Mouse (Mus musculus) forebrain, embryonic 11.5 days (tissue): ENCODE measurements at regions not wholly inside any gene's neighbourhood (a gene's known extent, or its start where the extent isn't known, plus 50 kb on each side); places are given as distances from the start of the nearest gene placed in this dataset.

ENCODE experiments used
- ATAC-seq: fragments of 200-750 bp; cut with Nextera tagmentation; replicated peaks from 2 replicates; pipeline ENCODE4 v1.8.0; 2017; ENCODE audit warnings: moderate TSS enrichment; ENCODE audit not compliant: low FRiP score
- DNase-seq: peaks from one replicate; pipeline ENCODE4 v3.0.0-alpha.2; 2017; ENCODE audit warnings: low spot score
- H3K27ac ChIP-seq: fragments of 300-500 bp; sonication (generic); 2 replicates; pipeline ENCODE4 v1.5.1; 2014; ENCODE audit warnings: low read depth, low read length
- H3K27me3 ChIP-seq: fragments of 300-500 bp; sonication (generic); 2 replicates; pipeline ENCODE4 v1.6.1; 2014; ENCODE audit warnings: mild to moderate bottlenecking, low read length, mixed read lengths; ENCODE audit not compliant: control insufficient read depth, insufficient read depth
- H3K36me3 ChIP-seq: fragments of 300-500 bp; sonication (generic); 2 replicates; pipeline ENCODE4 v1.6.1; 2014; ENCODE audit warnings: mild to moderate bottlenecking, low read length, moderate library complexity, mixed read lengths; ENCODE audit not compliant: control insufficient read depth, insufficient read depth
- H3K4me1 ChIP-seq: fragments of 300-500 bp; sonication (generic); replicated peaks from 2 replicates; pipeline ENCODE4 v1.6.1; 2014; ENCODE audit warnings: low read length, mixed read lengths; ENCODE audit not compliant: control insufficient read depth, insufficient read depth
- H3K4me2 ChIP-seq: fragments of 300-500 bp; sonication (generic); 2 replicates; pipeline ENCODE4 v1.6.1; 2014; ENCODE audit warnings: low read depth, mild to moderate bottlenecking, low read length, moderate library complexity, mixed read lengths; ENCODE audit not compliant: severe bottlenecking
- H3K4me3 ChIP-seq: fragments of 300-500 bp; sonication (generic); 2 replicates; pipeline ENCODE4 v1.5.1; 2014; ENCODE audit warnings: low read depth, low read length
- H3K9ac ChIP-seq: fragments of 300-500 bp; sonication (generic); 2 replicates; pipeline ENCODE4 v1.6.1; 2014; ENCODE audit warnings: low read length
- H3K9me3 ChIP-seq: fragments of 300-500 bp; sonication (generic); 2 replicates; pipeline ENCODE4 v1.6.1; 2016; ENCODE audit warnings: low read length, mixed read lengths; ENCODE audit not compliant: control insufficient read depth
- WGBS: fragments of 180-500 bp; shearing (Covaris S2); extraction: QIAGEN DNeasy Blood & Tissue Kit; methylation state at CpG from one replicate; pipeline ENCODE4 v1.1.7; 2014; 5-methylcytosine and 5-hydroxymethylcytosine counted together

- ATAC-seq (no peak), DNase-seq (no peak)
- no peaks in the 10 kb centered on the region for H3K36me3 ChIP-seq
- no peak overlapping the region for H3K4me3 ChIP-seq
- no peak overlapping the region for H3K4me2 ChIP-seq
- H3K9ac ChIP-seq = no peak overlapping the region
- no peak overlapping the region for H3K27ac ChIP-seq
- H3K9me3 ChIP-seq = no peaks in the 10 kb centered on the region
- H3K27me3 ChIP-seq = no peaks in the 10 kb centered on the region
- H3K4me1 ChIP-seq = no peaks in the 10 kb centered on the region
- WGBS = 91% methylated on average over 8 of the region's 8 CpGs
Measured at GRCm38 (mm10) chr7:36829710-36830109, 131.8 kb downstream of the Tshz3 start.

DNA sequence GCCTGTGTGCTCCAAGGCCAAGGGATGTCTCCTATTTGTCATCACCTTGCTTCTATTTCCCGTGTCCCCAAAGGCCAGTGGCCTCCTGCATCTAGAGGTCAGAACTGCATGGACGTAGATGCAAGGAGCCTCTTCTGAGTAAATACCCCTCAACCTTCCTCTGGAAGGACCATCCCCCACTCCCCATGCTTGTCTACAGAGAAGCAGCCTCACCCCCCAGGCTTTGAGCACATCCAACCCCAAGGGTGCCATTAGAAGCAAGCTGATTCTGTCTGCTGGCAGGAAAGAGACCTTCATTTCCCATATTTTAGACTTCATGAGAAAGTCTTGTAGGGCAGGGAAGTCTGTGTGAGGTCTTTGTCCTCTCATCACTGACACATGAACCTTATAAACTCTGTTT lies 132.2 kb downstream of the Tshz3 start:
- Histone ChIP-seq H3K4me2 (no peak overlapping the region), H3K27ac (no peak overlapping the region), H3K36me3 (no peaks in the 10 kb centered on the region), H3K9ac (no peak overlapping the region), H3K4me1 (no peaks in the 10 kb centered on the region), H3K4me3 (no peak overlapping the region), H3K27me3 (no peaks in the 10 kb centered on the region), H3K9me3 (no peaks in the 10 kb centered on the region)
- no peak for ATAC-seq
- no peak for DNase-seq
- 77% methylated on average over 2 of the region's 2 CpGs for WGBS

- H3K27me3 ChIP-seq = no peaks in the 10 kb centered on the region
- H3K9me3 ChIP-seq = no peaks in the 10 kb centered on the region
- H3K4me2 ChIP-seq = no peak overlapping the region
- DNase-seq (no peak), ATAC-seq (no peak)
- peaks cover 4% of the 10 kb centered on the region for H3K4me1 ChIP-seq
- no peak overlapping the region for H3K9ac ChIP-seq
- no peaks in the 10 kb centered on the region for H3K36me3 ChIP-seq
- no peak overlapping the region for H3K27ac ChIP-seq
- H3K4me3 ChIP-seq = no peak overlapping the region
- WGBS = 81% methylated on average over 2 of the region's 2 CpGs
Measured at GRCm38 (mm10) chr7:36848279-36848678, 150.4 kb downstream of the Tshz3 start.

DNA sequence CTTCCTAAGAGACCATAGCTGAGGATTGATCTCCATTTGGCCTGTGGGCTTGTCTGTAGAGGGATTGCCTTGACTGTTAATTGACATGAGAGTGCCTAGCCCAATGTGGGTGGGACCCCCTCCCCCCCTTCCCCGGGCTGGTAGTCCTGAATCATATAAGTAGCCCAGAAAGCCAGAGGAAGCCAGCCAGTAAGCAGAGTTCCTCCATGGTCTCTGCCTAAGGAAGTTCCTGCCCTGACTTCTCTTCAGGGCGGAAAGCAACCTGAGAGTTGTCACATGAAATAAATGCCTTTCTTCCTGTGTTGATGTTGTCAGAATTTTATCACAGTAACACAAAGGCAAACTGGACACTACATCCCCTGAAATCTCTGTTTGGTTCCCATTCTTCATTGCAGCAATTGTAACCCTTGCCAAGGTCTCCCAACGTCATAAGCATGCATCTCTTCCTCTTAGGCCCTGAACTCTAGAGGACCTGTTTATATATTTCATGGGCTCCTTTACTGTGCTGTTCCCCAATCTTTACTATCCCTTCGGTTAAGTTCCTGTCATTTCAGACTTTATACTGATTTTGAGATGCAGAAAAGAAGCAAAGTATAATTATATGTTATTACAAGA lies 153.5 kb downstream of the Tshz3 start:
- H3K27ac ChIP-seq = no peak overlapping the region
- no peak overlapping the region; the same call in 1 of the 2 replicates for H3K9ac ChIP-seq
- DNase-seq = no peak
- no peak overlapping the region for H3K4me3 ChIP-seq
- peaks cover 4% of the 10 kb centered on the region for H3K4me1 ChIP-seq
- no peaks in the 10 kb centered on the region for H3K36me3 ChIP-seq
- H3K4me2 ChIP-seq = no peak overlapping the region
- H3K9me3 ChIP-seq = no peaks in the 10 kb centered on the region
- H3K27me3 ChIP-seq = no peaks in the 10 kb centered on the region
- WGBS = 89% methylated on average over 4 of the region's 4 CpGs
- no peak for ATAC-seq

GRCm38 (mm10) chr7:36854308-36854707 lies 156.4 kb downstream of the Tshz3 start:
- ATAC-seq (no peak), DNase-seq (no peak)
- Histone ChIP-seq H3K4me1 (no peaks in the 10 kb centered on the region), H3K4me3 (no peak overlapping the region), H3K9me3 (no peaks in the 10 kb centered on the region), H3K27ac (no peak overlapping the region), H3K4me2 (no peak overlapping the region), H3K27me3 (no peaks in the 10 kb centered on the region), H3K36me3 (no peaks in the 10 kb centered on the region), H3K9ac (no peak overlapping the region)

- 92% methylated on average over 7 of the region's 7 CpGs for WGBS
- Histone ChIP-seq H3K4me2 (no peak overlapping the region), H3K9ac (no peak overlapping the region), H3K27me3 (no peaks in the 10 kb centered on the region), H3K4me1 (no peaks in the 10 kb centered on the region), H3K4me3 (no peak overlapping the region), H3K9me3 (no peaks in the 10 kb centered on the region), H3K36me3 (no peaks in the 10 kb centered on the region), H3K27ac (no peak overlapping the region)
- ATAC-seq (no peak), DNase-seq (no peak)
Measured at GRCm38 (mm10) chr7:36859428-36859827, 161.5 kb downstream of the Tshz3 start.

DNA sequence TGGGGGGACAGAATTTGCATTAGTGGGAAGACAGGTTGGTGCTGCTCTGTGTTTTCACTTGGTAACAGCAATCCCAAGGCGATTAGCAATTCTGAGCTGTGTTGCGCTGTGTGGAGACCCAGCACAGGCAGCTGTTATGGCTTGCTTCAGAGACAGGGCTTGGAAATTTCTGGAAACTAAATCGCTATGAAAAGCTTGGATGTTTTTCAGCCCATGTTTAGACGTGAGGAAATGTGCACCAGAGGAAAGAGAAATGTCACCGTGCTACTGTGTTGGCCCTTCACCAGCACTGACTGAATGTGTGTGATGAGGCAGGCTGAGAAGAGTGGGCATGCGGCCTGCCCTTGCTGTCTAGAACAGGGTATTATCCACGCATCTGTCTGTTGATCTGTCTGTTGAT lies 164.6 kb downstream of the Tshz3 start:
- no peak overlapping the region for H3K9ac ChIP-seq
- H3K27me3 ChIP-seq = no peaks in the 10 kb centered on the region
- no peak overlapping the region for H3K4me2 ChIP-seq
- H3K4me1 ChIP-seq = no peaks in the 10 kb centered on the region
- H3K9me3 ChIP-seq = no peaks in the 10 kb centered on the region
- no peak overlapping the region for H3K4me3 ChIP-seq
- no peak overlapping the region for H3K27ac ChIP-seq
- no peaks in the 10 kb centered on the region for H3K36me3 ChIP-seq
- DNase-seq (no peak), ATAC-seq (no peak)
- WGBS = 94% methylated on average over 7 of the region's 7 CpGs

DNA sequence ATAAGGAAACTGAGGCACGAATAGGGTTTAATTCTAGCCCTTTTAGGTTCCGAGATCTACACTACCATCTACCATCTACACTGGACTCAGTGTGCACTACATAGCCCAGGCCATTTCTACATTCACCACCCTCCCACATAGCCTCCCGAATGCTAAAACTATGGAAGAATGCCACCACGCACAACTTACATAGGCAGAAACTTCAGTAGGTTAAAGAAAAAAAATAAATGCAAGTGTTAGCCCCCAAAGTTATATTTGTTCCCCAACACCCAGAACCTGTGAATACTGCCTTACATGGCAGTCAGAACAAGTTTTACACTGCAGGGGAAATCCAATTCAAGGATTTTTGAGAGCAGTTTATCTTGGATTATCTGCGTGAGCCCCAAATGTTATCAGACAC lies 165.8 kb downstream of the Tshz3 start:
- ATAC-seq = no peak
- Histone ChIP-seq H3K27me3 (no peaks in the 10 kb centered on the region), H3K36me3 (no peaks in the 10 kb centered on the region), H3K4me1 (no peaks in the 10 kb centered on the region), H3K9me3 (no peaks in the 10 kb centered on the region), H3K4me2 (no peak overlapping the region), H3K27ac (no peak overlapping the region), H3K9ac (no peak overlapping the region), H3K4me3 (no peak overlapping the region)
- no peak for DNase-seq
- 91% methylated on average over 5 of the region's 5 CpGs for WGBS

- Histone ChIP-seq H3K9ac (no peak overlapping the region), H3K9me3 (no peaks in the 10 kb centered on the region), H3K4me1 (no peaks in the 10 kb centered on the region), H3K4me2 (no peak overlapping the region), H3K27me3 (no peaks in the 10 kb centered on the region), H3K4me3 (no peak overlapping the region), H3K27ac (no peak overlapping the region), H3K36me3 (no peaks in the 10 kb centered on the region)
- ATAC-seq (no peak), DNase-seq (no peak)
- 81% methylated on average over 4 of the region's 4 CpGs for WGBS
Measured at GRCm38 (mm10) chr7:36864675-36865074, 166.8 kb downstream of the Tshz3 start.
